Mouse (Mus musculus) spleen, postnatal 36 days (tissue): ENCODE measurements around the gene Gm5965.
"Not testable (repeated sequence)": the region's sequence is repeated elsewhere in the genome, so short reads cannot be mapped to it uniquely, and the experiment has no call there.

ENCODE experiments used
- DNase-seq, 2 experiments: peaks; one replicate each; pipeline ENCODE4 v3.0.0; 2022; ENCODE audit warnings: low spot score in 2 of 2, mixed read lengths in 1 of 2

Gm5965 gene

GRCm38 (mm10) chr16:88777596-88777995, at the start of gene Gm5965:
Gene Gm5965, plus strand, starts transcription at chr16:88777896.
- DNase-seq: no peak

GRCm38 (mm10) chr16:88728812-88729275, 48.9 kb upstream of the Gm5965 start, which contains the start of gene Krtap13-1:
Gene Krtap13-1, plus strand, starts transcription at chr16:88728862.
- no peak for DNase-seq

- DNase-seq: no peak
Observed at GRCm38 (mm10) chr16:88735391-88735790, 42.3 kb upstream of the Gm5965 start.

- DNase-seq: no peak
Observed at GRCm38 (mm10) chr16:88744750-88745340, 32.9 kb upstream of the Gm5965 start.

GRCm38 (mm10) chr16:88747943-88748342, 29.8 kb upstream of the Gm5965 start:
- no peak for DNase-seq

- not testable (repeated sequence) for DNase-seq
Observed at GRCm38 (mm10) chr16:88751535-88751934, 26.2 kb upstream of the Gm5965 start, which contains the start of gene Krtap13. Gene Krtap13, minus strand, starts transcription at chr16:88751635.

GRCm38 (mm10) chr16:88758547-88758946, 19.1 kb upstream of the Gm5965 start, which contains the start of gene 2310034C09Rik:
Gene 2310034C09Rik, plus strand, starts transcription at chr16:88758847.
- DNase-seq: not testable (repeated sequence)

- DNase-seq: no peak
Observed at GRCm38 (mm10) chr16:88774106-88774505, 3.6 kb upstream of the Gm5965 start, which contains the start of gene 2310057N15Rik. Gene 2310057N15Rik, minus strand, starts transcription at chr16:88774206.

GRCm38 (mm10) chr16:88786786-88787185, 9.1 kb downstream of the Gm5965 start:
- no peak for DNase-seq

- no peak for DNase-seq
Observed at GRCm38 (mm10) chr16:88811827-88812226, 34.1 kb downstream of the Gm5965 start, which contains the start of gene Gm20741. Gene Gm20741, minus strand, starts transcription at chr16:88812220.

- no peak for DNase-seq
Observed at GRCm38 (mm10) chr16:88820066-88820465, 42.4 kb downstream of the Gm5965 start, which contains the start of gene Krtap15. Gene Krtap15, plus strand, starts transcription at chr16:88820215.

GRCm38 (mm10) chr16:88823736-88824135, 46.0 kb downstream of the Gm5965 start:
- DNase-seq: no peak

GRCm38 (mm10) chr16:88826095-88826652, 48.5 kb downstream of the Gm5965 start, which contains the start of gene Krtap14:
Gene Krtap14, minus strand, starts transcription at chr16:88826145.
- DNase-seq: no peak

- DNase-seq: no peak
Observed at GRCm38 (mm10) chr16:88826978-88827377, 49.3 kb downstream of the Gm5965 start.
